Mouse (Mus musculus) gastrocnemius, adult 8-10 months (tissue): ENCODE data around the gene Acoxl. TPM values are rescaled to one million over a fixed set of nuclear protein-coding genes. Genes with fewer than 3 reads are reported as not detected.

Experiments used
- DNase-seq, 2 experiments: peaks; one replicate each; pipeline ENCODE4 v3.0.0; 2022; ENCODE audit warnings: low spot score in 2 of 2
- total RNA-seq, 4 experiments: library from RNA; stranded (reverse); gene quantifications; 2 replicates each; pipeline ENCODE4 v1.2.4; 2022

Acoxl gene
- total RNA-seq = under 1 TPM in 2 of 4 experiments, not detected in 2; 0.10 to 0.13 TPM

GRCm38 (mm10) chr2:127838576-127838975 lies at the start of gene Acoxl:
Gene Acoxl (plus strand): TSS chr2:127838876.
- no peak for DNase-seq

- DNase-seq = no peak
Measured at GRCm38 (mm10) chr2:127789138-127789537, 49.5 kb upstream of the Acoxl start.

GRCm38 (mm10) chr2:127789651-127790270 lies 48.9 kb upstream of the Acoxl start:
- DNase-seq = no peak

GRCm38 (mm10) chr2:127791919-127792603 lies 46.6 kb upstream of the Acoxl start, which contains the start of gene Mtln:
Gene Mtln (minus strand): TSS chr2:127792488.
- DNase-seq = peak; percentile 72 to 78

GRCm38 (mm10) chr2:127831401-127832102 lies 7.1 kb upstream of the Acoxl start, which contains the start of gene Bub1:
Gene Bub1 (minus strand): TSS chr2:127831865.
- DNase-seq = peak; percentile 82 to 90

- DNase-seq = no peak
Measured at GRCm38 (mm10) chr2:127832103-127832832, 6.4 kb upstream of the Acoxl start.

- no peak for DNase-seq
Measured at GRCm38 (mm10) chr2:127832833-127833190, 5.9 kb upstream of the Acoxl start.

- no peak for DNase-seq
Measured at GRCm38 (mm10) chr2:127839425-127839824, 749 bp downstream of the Acoxl start.

GRCm38 (mm10) chr2:127841402-127841801 lies 2.7 kb downstream of the Acoxl start:
- no peak for DNase-seq

- no peak for DNase-seq
Measured at GRCm38 (mm10) chr2:127842421-127842820, 3.7 kb downstream of the Acoxl start.

- no peak for DNase-seq
Measured at GRCm38 (mm10) chr2:127845346-127845982, 6.8 kb downstream of the Acoxl start.

GRCm38 (mm10) chr2:127846008-127846407 lies 7.3 kb downstream of the Acoxl start:
- DNase-seq = no peak

- DNase-seq = no peak
Measured at GRCm38 (mm10) chr2:127846571-127846970, 7.9 kb downstream of the Acoxl start.

GRCm38 (mm10) chr2:127850371-127850770 lies 11.7 kb downstream of the Acoxl start:
- no peak for DNase-seq

- peak; percentile 79 to 87 for DNase-seq
Measured at GRCm38 (mm10) chr2:127854332-127854991, 15.8 kb downstream of the Acoxl start.

GRCm38 (mm10) chr2:127864381-127864780 lies 25.7 kb downstream of the Acoxl start:
- no peak for DNase-seq

GRCm38 (mm10) chr2:127881063-127881462 lies 42.4 kb downstream of the Acoxl start:
- no peak for DNase-seq

- peak; percentile 71 to 76 for DNase-seq
Measured at GRCm38 (mm10) chr2:127889432-127889831, 50.8 kb downstream of the Acoxl start.

GRCm38 (mm10) chr2:127889979-127890378 lies 51.3 kb downstream of the Acoxl start:
- no peak for DNase-seq

- peak; percentile 12 to 18 for DNase-seq
Measured at GRCm38 (mm10) chr2:127890526-127890925, 51.9 kb downstream of the Acoxl start.

GRCm38 (mm10) chr2:127891056-127891455 lies 52.4 kb downstream of the Acoxl start:
- DNase-seq = no peak
